Mouse (Mus musculus) heart, embryonic 13.5 days (tissue): Measurements from ENCODE around the gene Trpc1. TPM values are rescaled to one million over a fixed set of nuclear protein-coding genes. Genes with fewer than 3 reads are reported as not detected.

ENCODE experiments used
- ATAC-seq: fragments of 200-750 bp; cut with Nextera tagmentation; 2 replicates; pipeline ENCODE4 v1.8.0; 2017; ENCODE audit warnings: moderate TSS enrichment; ENCODE audit not compliant: insufficient number of reproducible peaks, low FRiP score, low TSS enrichment; ENCODE audit errors: extremely low read depth
- H3K27ac ChIP-seq: fragments of 300-500 bp; sonication (generic); replicated peaks from 2 replicates; pipeline ENCODE4 v1.5.1; 2015; ENCODE audit warnings: moderate library complexity, mild to moderate bottlenecking, inconsistent platforms
- H3K27me3 ChIP-seq: fragments of 300-500 bp; sonication (generic); replicated peaks from 2 replicates; pipeline ENCODE4 v1.6.1; 2015; ENCODE audit warnings: mild to moderate bottlenecking, inconsistent platforms
- H3K36me3 ChIP-seq: fragments of 300-500 bp; sonication (generic); 2 replicates; pipeline ENCODE4 v1.6.1; 2015; ENCODE audit warnings: mild to moderate bottlenecking, inconsistent platforms
- H3K4me1 ChIP-seq: fragments of 300-500 bp; sonication (generic); 2 replicates; pipeline ENCODE4 v1.6.1; 2015; ENCODE audit warnings: inconsistent platforms
- H3K4me2 ChIP-seq: fragments of 300-500 bp; sonication (generic); 2 replicates; pipeline ENCODE4 v1.6.1; 2015; ENCODE audit warnings: inconsistent platforms, mild to moderate bottlenecking, moderate library complexity
- H3K4me3 ChIP-seq: fragments of 300-500 bp; sonication (generic); 2 replicates; pipeline ENCODE4 v1.5.1; 2015; ENCODE audit warnings: moderate library complexity, mild to moderate bottlenecking, inconsistent platforms
- H3K9ac ChIP-seq: fragments of 300-500 bp; sonication (generic); 2 replicates; pipeline ENCODE4 v1.6.1; 2015; ENCODE audit warnings: inconsistent platforms, mild to moderate bottlenecking, moderate library complexity
- H3K9me3 ChIP-seq: fragments of 300-500 bp; sonication (generic); 2 replicates; pipeline ENCODE4 v1.6.1; 2016; ENCODE audit warnings: inconsistent platforms
- WGBS: fragments of 180-500 bp; shearing (Covaris S2); methylation state at CpG from one replicate; pipeline ENCODE4 v1.1.7; 2015; ENCODE audit warnings: mixed read lengths; 5-methylcytosine and 5-hydroxymethylcytosine counted together
- polyA plus RNA-seq: library from polyadenylated mRNA; unstranded; fragments of >200 nt; fragmentation: Nextera tagmentation; extraction: Ambion mirVana; gene quantifications from 2 replicates; pipeline ENCODE4 v1.2.1, GENCODE M21; 2015

Trpc1 gene
- polyA plus RNA-seq, 1 experiment from 2014 or later, result 1.8 TPM

DNA sequence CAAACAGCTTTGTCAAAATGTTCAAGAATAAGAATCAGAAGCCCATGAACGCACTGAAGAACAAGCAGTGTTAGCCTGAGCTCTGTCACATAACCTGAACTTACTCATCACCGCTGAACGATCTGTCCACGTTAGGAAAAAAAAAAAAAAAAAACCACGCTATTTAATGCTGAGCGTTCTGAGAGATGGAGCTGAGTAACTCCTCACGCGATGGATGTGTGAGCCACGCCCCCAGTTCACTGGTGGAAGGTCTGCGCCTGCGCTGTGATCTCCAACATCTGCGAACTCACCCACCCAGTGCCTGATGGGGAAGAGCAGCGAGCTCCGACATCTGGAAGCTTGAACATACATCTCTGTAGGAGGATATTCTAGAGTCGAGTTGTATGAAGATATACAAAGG lies 55.2 kb downstream of the Trpc1 start:
- H3K9ac ChIP-seq, result no peak overlapping the region
- no peaks in the 10 kb centered on the region for H3K27me3 ChIP-seq
- WGBS, result 85% methylated on average over 15 of the region's 15 CpGs
- H3K4me2 ChIP-seq, result no peak overlapping the region
- H3K36me3 ChIP-seq, result no peaks in the 10 kb centered on the region
- H3K4me1 ChIP-seq, result 0 out of 2 replicates have a peak, but pooled peaks cover 4% of the 10 kb centered on the region
- H3K27ac ChIP-seq, result no peak overlapping the region
- no peak overlapping the region for H3K4me3 ChIP-seq
- H3K9me3 ChIP-seq, result no peaks in the 10 kb centered on the region
- no peak for ATAC-seq

DNA sequence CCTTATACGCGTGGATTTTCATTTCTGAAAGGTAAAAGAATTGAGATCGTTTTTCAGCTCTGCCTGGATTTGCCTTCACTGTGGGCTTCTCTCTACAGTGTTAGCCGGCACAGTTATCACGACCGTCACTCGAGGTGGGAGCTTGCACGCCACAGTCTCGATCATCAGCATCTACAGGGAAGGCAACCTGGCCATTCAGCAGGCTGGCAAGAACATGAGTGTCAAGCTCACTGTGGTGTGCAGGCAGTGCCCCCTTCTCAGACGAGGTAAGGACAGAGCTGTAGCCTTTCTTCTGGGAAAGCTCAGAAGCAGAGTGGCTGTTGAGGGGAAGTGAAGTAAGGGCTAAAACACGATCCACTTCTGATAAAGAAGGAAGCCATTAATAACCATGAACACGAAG lies 55.6 kb downstream of the Trpc1 start:
- 0 out of 2 replicates have a peak, but pooled peaks cover 4% of the 10 kb centered on the region for H3K4me1 ChIP-seq
- H3K9ac ChIP-seq, result 0 out of 2 replicates have a peak overlapping the region, but pooled peaks have one; percentile 6
- H3K27ac ChIP-seq, result no peak overlapping the region
- 53% methylated on average over 12 of the region's 12 CpGs for WGBS
- no peaks in the 10 kb centered on the region for H3K27me3 ChIP-seq
- no peak for ATAC-seq
- H3K36me3 ChIP-seq, result no peaks in the 10 kb centered on the region
- H3K4me3 ChIP-seq, result no peak overlapping the region
- no peaks in the 10 kb centered on the region for H3K9me3 ChIP-seq
- peak overlapping the region; percentile 14 for H3K4me2 ChIP-seq

DNA sequence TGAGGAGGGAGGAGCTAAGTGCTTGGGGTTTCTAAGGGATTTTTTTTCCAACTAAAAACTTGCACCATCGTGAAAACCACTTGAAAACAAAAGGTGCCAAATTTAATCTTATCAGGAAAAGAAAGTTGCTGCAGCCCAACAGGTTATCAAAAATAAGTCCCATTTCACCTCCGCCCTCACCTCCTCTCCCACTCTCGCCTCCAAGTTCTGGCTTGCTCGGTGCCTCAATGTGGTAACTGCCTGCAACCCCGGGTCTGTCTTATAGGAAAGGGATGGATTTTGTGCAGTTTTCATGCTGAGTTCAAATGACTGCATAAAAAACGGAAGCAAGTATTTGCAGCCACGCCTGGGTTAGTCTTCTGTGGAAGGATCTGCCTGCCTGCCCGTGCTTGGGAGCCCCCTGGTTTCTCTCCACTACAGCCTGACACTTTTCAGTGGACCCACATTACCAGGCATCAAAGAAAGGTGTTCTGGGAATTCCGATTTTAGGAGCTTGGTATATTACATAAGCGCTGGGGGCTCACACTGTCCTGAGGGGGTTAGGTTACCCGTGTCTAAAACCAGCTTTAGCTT lies 56.6 kb downstream of the Trpc1 start:
- H3K27me3 ChIP-seq, result no peaks in the 10 kb centered on the region
- H3K9me3 ChIP-seq, result no peaks in the 10 kb centered on the region
- WGBS, result 63% methylated on average over 11 of the region's 11 CpGs
- H3K4me1 ChIP-seq, result 0 out of 2 replicates have a peak, but pooled peaks cover 4% of the 10 kb centered on the region
- ATAC-seq, result no peak
- H3K4me3 ChIP-seq, result no peak overlapping the region
- H3K9ac ChIP-seq, result no peak overlapping the region
- peak overlapping the region; percentile 14 for H3K4me2 ChIP-seq
- no peak overlapping the region for H3K27ac ChIP-seq
- H3K36me3 ChIP-seq, result no peaks in the 10 kb centered on the region

DNA sequence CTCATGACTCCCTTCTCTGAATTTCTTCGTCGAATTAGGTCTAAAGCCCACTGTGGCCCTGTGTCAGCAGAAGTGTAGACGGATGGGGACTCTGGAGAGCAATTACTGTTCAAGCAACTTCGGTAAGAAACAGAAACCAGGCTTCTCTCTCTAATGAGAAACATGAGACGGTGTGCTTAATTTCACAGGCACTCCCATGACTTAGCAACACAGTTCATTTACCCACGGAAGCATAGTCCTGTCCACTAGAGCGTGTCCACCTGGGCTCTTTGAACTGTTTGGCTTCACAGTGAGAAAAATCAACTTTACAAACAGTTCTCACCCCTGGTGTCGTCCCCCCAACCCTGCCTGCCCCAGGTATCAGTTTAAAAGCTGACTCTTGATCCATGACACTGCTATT lies 57.4 kb downstream of the Trpc1 start:
- Histone ChIP-seq H3K9me3 (no peaks in the 10 kb centered on the region), H3K4me1 (0 out of 2 replicates have a peak, but pooled peaks cover 4% of the 10 kb centered on the region)

DNA sequence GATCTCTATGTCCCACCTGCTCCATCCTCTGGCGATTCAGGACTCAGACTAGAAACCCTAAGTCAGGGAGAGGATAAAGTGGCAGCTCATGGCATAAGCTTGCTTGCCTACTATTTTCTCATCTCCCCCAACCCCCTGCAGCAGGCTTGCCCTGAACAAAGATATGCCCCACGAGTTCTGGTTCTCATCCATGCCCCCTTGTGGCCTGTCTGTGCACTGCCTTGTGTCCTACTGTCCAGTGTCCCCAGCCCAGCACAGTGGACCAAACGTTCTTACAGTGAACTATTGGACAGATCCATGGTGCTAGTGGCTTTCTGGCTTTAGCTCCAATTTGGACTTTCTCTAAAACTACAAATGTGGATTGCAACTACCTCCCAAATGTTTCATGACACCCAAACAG lies 62.1 kb downstream of the Trpc1 start:
- Histone ChIP-seq H3K4me3 (no peak overlapping the region), H3K27ac (no peak overlapping the region), H3K4me1 (no peaks in the 10 kb centered on the region), H3K9me3 (no peaks in the 10 kb centered on the region), H3K36me3 (no peaks in the 10 kb centered on the region), H3K9ac (no peak overlapping the region), H3K27me3 (no peaks in the 10 kb centered on the region), H3K4me2 (no peak overlapping the region)
- no peak for ATAC-seq
- 53% methylated on average over 3 of the region's 3 CpGs for WGBS

More for the DNA sequence above, 57.4 kb downstream of the Trpc1 start:
- H3K27ac ChIP-seq, result no peak overlapping the region
- no peak overlapping the region for H3K4me3 ChIP-seq
- no peak overlapping the region for H3K4me2 ChIP-seq
- no peaks in the 10 kb centered on the region for H3K36me3 ChIP-seq
- no peak overlapping the region for H3K9ac ChIP-seq
- no peak for ATAC-seq
- WGBS, result 64% methylated on average over 8 of the region's 8 CpGs
- H3K27me3 ChIP-seq, result no peaks in the 10 kb centered on the region

DNA sequence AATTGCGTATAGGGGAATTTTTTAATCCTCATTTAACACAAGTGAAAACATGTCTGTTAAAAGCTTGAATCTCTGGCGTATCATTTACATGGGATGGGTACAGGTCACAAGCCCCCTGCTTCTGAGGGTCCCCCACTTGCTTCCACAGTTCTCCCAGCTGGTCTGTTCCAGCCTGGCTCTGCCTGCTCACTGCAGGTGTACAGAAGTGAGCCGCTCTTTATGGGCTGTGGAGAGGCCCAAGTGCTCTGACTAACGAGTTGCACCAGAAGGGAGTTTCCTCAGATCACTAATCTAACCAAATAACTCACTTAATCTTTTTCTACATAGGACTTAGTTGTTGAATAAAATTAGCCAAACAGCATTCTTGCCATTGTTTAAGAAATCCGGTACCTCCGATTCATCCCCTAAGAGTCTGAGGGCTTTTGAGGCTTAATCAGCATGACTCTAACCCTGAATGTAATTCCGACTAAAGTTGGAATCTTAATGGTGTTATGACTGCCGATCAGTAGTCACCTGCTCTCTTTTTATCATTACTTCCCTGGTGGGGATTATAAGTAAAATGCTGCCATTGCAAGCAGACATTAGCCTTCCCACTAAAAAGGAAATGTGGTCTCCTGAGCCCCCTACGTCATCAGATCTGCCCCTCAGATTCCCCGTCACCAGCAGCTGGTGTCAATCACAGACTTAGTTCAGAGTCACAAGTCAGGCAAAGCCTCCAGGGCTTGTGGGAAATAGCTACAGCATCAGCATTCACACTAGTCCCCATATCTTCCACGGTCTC lies 64.3 kb downstream of the Trpc1 start:
- WGBS, result 71% methylated on average over 11 of the region's 11 CpGs

DNA sequence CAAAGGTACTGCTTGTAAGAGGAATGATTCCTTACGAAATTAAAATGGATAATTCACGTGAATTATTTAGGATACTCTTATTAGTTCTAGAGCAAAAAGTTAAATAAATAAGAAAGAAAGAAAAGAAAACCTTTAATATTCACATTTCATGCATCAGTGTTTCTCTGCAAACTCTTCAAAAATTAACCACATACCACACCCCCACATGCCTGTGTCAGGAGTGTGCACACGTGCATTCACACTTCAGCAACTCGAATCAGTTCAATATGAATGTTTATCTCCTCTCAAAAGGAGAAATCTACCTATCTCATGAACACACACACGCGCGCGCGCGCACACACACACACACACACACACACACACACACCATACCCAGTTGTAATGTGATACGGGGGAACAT lies 69.5 kb downstream of the Trpc1 start:
- Histone ChIP-seq H3K9ac (no peak overlapping the region), H3K4me3 (no peak overlapping the region), H3K27ac (no peak overlapping the region), H3K36me3 (no peaks in the 10 kb centered on the region), H3K4me2 (no peak overlapping the region), H3K9me3 (no peaks in the 10 kb centered on the region), H3K27me3 (no peaks in the 10 kb centered on the region), H3K4me1 (no peaks in the 10 kb centered on the region)
- 84% methylated on average over 11 of the region's 11 CpGs for WGBS
- no peak for ATAC-seq

More for the DNA sequence above, 64.3 kb downstream of the Trpc1 start:
- Histone ChIP-seq H3K4me1 (no peaks in the 10 kb centered on the region), H3K36me3 (no peaks in the 10 kb centered on the region), H3K4me3 (no peak overlapping the region), H3K4me2 (no peak overlapping the region), H3K27me3 (no peaks in the 10 kb centered on the region), H3K9ac (no peak overlapping the region), H3K9me3 (no peaks in the 10 kb centered on the region), H3K27ac (no peak overlapping the region)
- ATAC-seq, result no peak

DNA sequence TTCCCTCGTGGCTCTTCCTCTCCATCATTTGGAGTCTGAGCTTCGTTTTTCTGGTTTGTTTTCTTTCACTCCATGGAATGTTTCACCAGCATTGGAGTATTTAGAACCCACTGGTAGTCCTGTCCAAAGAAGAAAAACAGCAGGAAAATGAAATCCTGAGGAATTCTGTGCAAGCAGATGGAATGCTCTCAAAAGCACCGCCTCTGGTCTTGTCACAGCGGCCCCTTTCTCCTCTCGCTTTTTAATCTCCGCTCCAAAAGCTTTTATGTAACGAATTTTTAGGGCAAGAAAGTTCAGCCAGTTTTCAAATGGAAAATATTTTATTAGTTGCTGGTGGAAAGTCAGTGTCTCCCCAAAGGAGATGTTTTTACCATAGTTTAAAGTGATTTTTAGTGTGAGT lies 70.2 kb downstream of the Trpc1 start:
- no peak for ATAC-seq
- Histone ChIP-seq H3K36me3 (no peaks in the 10 kb centered on the region), H3K4me3 (no peak overlapping the region), H3K4me2 (no peak overlapping the region), H3K9me3 (no peaks in the 10 kb centered on the region), H3K9ac (no peak overlapping the region), H3K4me1 (no peaks in the 10 kb centered on the region), H3K27me3 (no peaks in the 10 kb centered on the region), H3K27ac (no peak overlapping the region)
- WGBS, result 63% methylated on average over 7 of the region's 7 CpGs

DNA sequence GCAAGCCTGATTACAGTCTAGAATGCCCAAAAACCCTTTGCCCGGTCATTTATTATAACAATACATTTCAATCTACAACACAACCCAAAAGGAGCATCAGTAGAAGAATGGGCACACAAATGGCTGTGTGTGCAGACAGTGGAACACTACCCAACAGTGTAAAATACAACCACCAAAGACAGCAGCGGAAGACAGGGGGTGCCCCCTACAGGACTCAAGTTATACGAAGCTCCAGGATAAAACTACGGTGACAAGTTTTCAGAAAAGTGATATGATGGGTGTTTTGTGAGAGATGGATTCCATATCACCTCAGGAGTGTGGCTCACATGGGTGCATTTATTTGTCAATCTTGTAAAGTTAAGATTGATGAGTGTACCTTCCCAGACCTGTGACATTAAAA lies 74.2 kb downstream of the Trpc1 start:
- 91% methylated on average over 4 of the region's 4 CpGs for WGBS

DNA sequence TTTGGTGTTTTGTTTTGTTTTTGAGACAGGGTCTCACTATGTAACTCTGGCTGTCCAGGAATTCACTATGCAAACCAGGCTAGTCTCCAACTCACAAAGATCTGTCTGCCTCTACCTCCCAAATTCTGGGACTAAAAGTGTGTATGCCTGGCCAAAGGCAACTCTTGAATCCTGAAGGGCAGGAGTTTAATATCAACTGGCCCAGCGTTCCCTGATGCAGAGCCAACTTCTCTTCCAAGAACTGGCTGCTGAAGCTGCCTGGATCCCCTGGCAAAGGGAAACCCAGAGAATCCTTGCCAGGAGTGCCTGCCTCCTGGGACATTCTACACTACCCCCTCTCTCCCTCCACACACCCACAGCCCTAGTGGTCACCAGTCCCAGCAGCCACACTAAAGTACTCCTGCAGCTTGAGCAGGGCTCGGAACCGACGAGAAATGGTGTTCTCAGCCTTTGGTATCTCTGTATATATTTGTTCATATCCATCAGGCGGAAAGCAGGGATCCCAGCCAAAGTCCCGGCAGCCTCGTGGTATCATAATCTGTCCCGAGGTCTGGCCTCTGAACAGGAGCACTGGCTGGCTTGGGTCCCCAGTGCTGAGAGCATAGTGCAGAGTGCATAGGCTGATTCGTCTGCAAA lies 75.0 kb downstream of the Trpc1 start:
- Histone ChIP-seq H3K27me3 (no peaks in the 10 kb centered on the region), H3K36me3 (no peaks in the 10 kb centered on the region), H3K9ac (no peak overlapping the region), H3K4me3 (no peak overlapping the region), H3K27ac (peak overlapping the region; percentile 39; the same call in 1 of the 2 replicates), H3K4me1 (no peaks in the 10 kb centered on the region), H3K9me3 (peaks cover 4% of the 10 kb centered on the region), H3K4me2 (no peak overlapping the region)
- no peak for ATAC-seq
- WGBS, result 63% methylated on average over 9 of the region's 9 CpGs

More for the DNA sequence above, 74.2 kb downstream of the Trpc1 start:
- no peak overlapping the region for H3K27ac ChIP-seq
- H3K4me1 ChIP-seq, result no peaks in the 10 kb centered on the region
- no peak overlapping the region for H3K4me2 ChIP-seq
- H3K9me3 ChIP-seq, result peaks cover 4% of the 10 kb centered on the region
- H3K4me3 ChIP-seq, result no peak overlapping the region
- no peak for ATAC-seq
- H3K27me3 ChIP-seq, result no peaks in the 10 kb centered on the region
- no peak overlapping the region for H3K9ac ChIP-seq
- H3K36me3 ChIP-seq, result no peaks in the 10 kb centered on the region

DNA sequence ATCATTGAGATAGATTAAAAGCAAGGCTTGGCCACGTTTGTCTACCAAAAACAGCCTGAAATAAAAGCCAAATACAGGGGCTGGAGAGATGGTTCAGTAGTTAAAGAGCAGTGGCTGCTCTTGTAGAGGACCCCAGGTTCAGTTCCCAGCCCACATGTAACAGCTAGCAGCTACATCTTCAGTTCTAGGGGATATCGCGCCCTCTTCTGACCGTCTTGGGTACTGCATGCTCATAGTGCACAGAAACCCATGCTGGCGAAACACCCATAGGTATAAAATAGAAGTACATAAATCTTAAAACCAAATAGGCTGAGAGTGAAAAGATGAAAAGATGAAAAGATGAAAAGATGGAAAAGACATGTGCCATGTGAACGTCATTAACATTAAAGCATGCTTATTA lies 77.4 kb downstream of the Trpc1 start:
- no peak for ATAC-seq
- peaks cover 4% of the 10 kb centered on the region for H3K9me3 ChIP-seq
- H3K36me3 ChIP-seq, result no peaks in the 10 kb centered on the region
- H3K27me3 ChIP-seq, result no peaks in the 10 kb centered on the region
- H3K9ac ChIP-seq, result no peak overlapping the region
- no peak overlapping the region for H3K4me2 ChIP-seq
- 75% methylated on average over 6 of the region's 6 CpGs for WGBS
- peaks cover 3% of the 10 kb centered on the region for H3K4me1 ChIP-seq
- H3K4me3 ChIP-seq, result no peak overlapping the region
- no peak overlapping the region for H3K27ac ChIP-seq
